Mouse (Mus musculus) neural tube, embryonic 10.5 days (tissue): ENCODE measurements around the gene Zbtb20.

ENCODE experiments used
- DNase-seq: peaks from one replicate; pipeline ENCODE4 v3.0.0-alpha.2; 2017; ENCODE audit warnings: low spot score; ENCODE audit errors: extremely low spot score

Zbtb20 gene

GRCm38 (mm10) chr16:43443034-43443433 is 567.4 kb downstream of the Zbtb20 start:
- DNase-seq = no peak

- no peak for DNase-seq
Observed at GRCm38 (mm10) chr16:43448141-43448981, 572.7 kb downstream of the Zbtb20 start.

GRCm38 (mm10) chr16:43454370-43454934 is 578.8 kb downstream of the Zbtb20 start:
- DNase-seq = no peak

GRCm38 (mm10) chr16:43456446-43457172 is 580.9 kb downstream of the Zbtb20 start:
- no peak for DNase-seq

- no peak for DNase-seq
Observed at GRCm38 (mm10) chr16:43457814-43458213, 582.1 kb downstream of the Zbtb20 start.

GRCm38 (mm10) chr16:43458726-43459223 is 583.1 kb downstream of the Zbtb20 start:
- DNase-seq = no peak

GRCm38 (mm10) chr16:43461745-43462378 is 586.2 kb downstream of the Zbtb20 start:
- no peak for DNase-seq

GRCm38 (mm10) chr16:43462470-43463455 is 587.1 kb downstream of the Zbtb20 start:
- DNase-seq = no peak

GRCm38 (mm10) chr16:43463684-43464475 is 588.2 kb downstream of the Zbtb20 start:
- no peak for DNase-seq

GRCm38 (mm10) chr16:43464476-43465080 is 588.9 kb downstream of the Zbtb20 start:
- no peak for DNase-seq

GRCm38 (mm10) chr16:43465368-43465839 is 589.7 kb downstream of the Zbtb20 start:
- DNase-seq = no peak

- no peak for DNase-seq
Observed at GRCm38 (mm10) chr16:43465921-43466748, 590.5 kb downstream of the Zbtb20 start.

GRCm38 (mm10) chr16:43466749-43467065 is 591.0 kb downstream of the Zbtb20 start:
- no peak for DNase-seq

GRCm38 (mm10) chr16:43471060-43471459 is 595.4 kb downstream of the Zbtb20 start:
- no peak for DNase-seq

- no peak for DNase-seq
Observed at GRCm38 (mm10) chr16:43474941-43475728, 599.5 kb downstream of the Zbtb20 start.

- no peak for DNase-seq
Observed at GRCm38 (mm10) chr16:43476921-43477320, 601.2 kb downstream of the Zbtb20 start.

- no peak for DNase-seq
Observed at GRCm38 (mm10) chr16:43478352-43478751, 602.7 kb downstream of the Zbtb20 start.
